Mouse (Mus musculus): ENCODE measurements at regions not wholly inside any gene's neighbourhood (a gene's known extent, or its start where the extent isn't known, plus 50 kb on each side); places are given as distances from the start of the nearest gene placed in this dataset.

- no peak for DNase-seq (ENCODE audit: low spot score)
- H3K9ac ChIP-seq (replicated peaks; ENCODE audit: low read depth, low read length) = no peak overlapping the region
- no peaks in the 10 kb centered on the region for H3K36me3 ChIP-seq (replicated peaks; ENCODE audit: control insufficient read depth, insufficient read depth, low read length)
- H3K27ac ChIP-seq (ENCODE audit: low read depth) = no peak overlapping the region
- TF ChIP-seq CTCF (IDR thresholded peaks at IDR 0.05; ENCODE audit: low read depth) (no peak), EP300 (IDR thresholded peaks at IDR 0.05; ENCODE audit: low read depth) (no peak)
- no peak overlapping the region for H3K4me2 ChIP-seq (ENCODE audit: low read depth, low read length)
- WGBS = 79% methylated on average over 10 of the region's 10 CpGs
- H3K4me3 ChIP-seq (ENCODE audit: low read depth, low read length) = no peak overlapping the region
- no peaks in the 10 kb centered on the region for H3K27me3 ChIP-seq (ENCODE audit: control insufficient read depth, insufficient read depth, low read length)
- peaks cover 28% of the 10 kb centered on the region for H3K4me1 ChIP-seq (ENCODE audit: control insufficient read depth, insufficient read depth)
- H3K9me3 ChIP-seq (replicated peaks; ENCODE audit: control insufficient read depth, low read length) = no peaks in the 10 kb centered on the region
- no peak for ATAC-seq (ENCODE audit: insufficient read depth, low read depth)
Measured at GRCm38 (mm10) chr17:31793521-31793920, 62.1 kb downstream of the Sik1 start.

- H3K27me3 ChIP-seq (ENCODE audit: control insufficient read depth, insufficient read depth, low read length) = no peaks in the 10 kb centered on the region
- ATAC-seq (ENCODE audit: insufficient read depth, low read depth) (no peak), DNase-seq (ENCODE audit: low spot score) (no peak)
- H3K4me2 ChIP-seq (ENCODE audit: low read depth, low read length) = no peak overlapping the region
- no peak overlapping the region for H3K4me3 ChIP-seq (ENCODE audit: low read depth, low read length)
- H3K4me1 ChIP-seq (ENCODE audit: control insufficient read depth, insufficient read depth) = peaks cover 28% of the 10 kb centered on the region
- H3K9ac ChIP-seq (replicated peaks; ENCODE audit: low read depth, low read length) = no peak overlapping the region
- H3K9me3 ChIP-seq (replicated peaks; ENCODE audit: control insufficient read depth, low read length) = no peaks in the 10 kb centered on the region
- WGBS = 57% methylated on average over 4 of the region's 4 CpGs
- H3K27ac ChIP-seq (ENCODE audit: low read depth) = no peak overlapping the region
- TF ChIP-seq EP300 (IDR thresholded peaks at IDR 0.05; ENCODE audit: low read depth) (no peak), CTCF (IDR thresholded peaks at IDR 0.05; ENCODE audit: low read depth) (no peak)
- H3K36me3 ChIP-seq (replicated peaks; ENCODE audit: control insufficient read depth, insufficient read depth, low read length) = no peaks in the 10 kb centered on the region
Measured at GRCm38 (mm10) chr17:31793964-31794363, 61.6 kb downstream of the Sik1 start.

Measured in heart, postnatal 0 days (tissue).